ENCODE assay signal across 10 mouse cellular contexts in genomic region chr7:43668582-43668981, GRCm38 (mm10). TPM values are rescaled to one million over a fixed set of nuclear protein-coding genes. Genes with fewer than 3 reads are reported as not detected.
DNase-seq lines count a peak whose midpoint lies in the region; ATAC-seq and TF ChIP-seq lines count a peak whose summit lies in the region.
"Had no signal": no experiment of that assay in that cellular context is flagged by ENCODE, and none has a peak within 500 bp of the region (broad histone marks: within the 10 kb centered on the region; RNA-seq: fewer than 3 reads in every experiment).

No protein-coding gene starts in this region.

- no peak overlapping the region for H3K4me3 ChIP-seq in hindbrain, embryonic 10.5 days
- H3K4me3 ChIP-seq in hindbrain, embryonic 13.5 days = no peak overlapping the region
- H3K4me3 ChIP-seq in spleen, adult 2 months (ENCODE audit: extremely low read depth, insufficient read depth, insufficient read length) = no peak overlapping the region
- H3K4me3 ChIP-seq: heart, embryonic 15.5 days; myocyte had no signal

- H3K9me3 ChIP-seq in hindbrain, embryonic 10.5 days = no peaks in the 10 kb centered on the region
- no peaks in the 10 kb centered on the region for H3K9me3 ChIP-seq in hindbrain, embryonic 13.5 days
- H3K9me3 ChIP-seq: heart, embryonic 15.5 days had no signal

- H3K4me2 ChIP-seq in hindbrain, embryonic 13.5 days = no peak overlapping the region
- H3K4me2 ChIP-seq: heart, embryonic 15.5 days had no signal

- peak; percentile 14 for DNase-seq in hindbrain, embryonic 10.5 days (ENCODE audit: low spot score)
- DNase-seq in spleen, adult 2 months (ENCODE audit: low read depth in 1 of 2, low spot score in 2 of 2) = peak in 1 of 2 experiments; percentile 23
- DNase-seq in spleen, postnatal 14 days (ENCODE audit: low spot score in 2 of 2) = no peak
- DNase-seq in forelimb bud, embryonic 11.5 days (ENCODE audit: low read depth, low spot score) = peak; percentile 17
- no peak for DNase-seq in urinary bladder, postnatal 14 days (ENCODE audit: low spot score)
- no peak for DNase-seq in cerebellum, adult 8-10 months
- no peak for DNase-seq in right cerebral cortex, postnatal 25 days

- no peak overlapping the region for H3K27ac ChIP-seq in hindbrain, embryonic 10.5 days
- no peak overlapping the region for H3K27ac ChIP-seq in hindbrain, embryonic 13.5 days
- no peak overlapping the region for H3K27ac ChIP-seq in spleen, adult 2 months (ENCODE audit: insufficient read depth, low read length)
- H3K27ac ChIP-seq: heart, embryonic 15.5 days had no signal

- ATAC-seq in hindbrain, embryonic 13.5 days (ENCODE audit: low FRiP score) = no peak

- no peak overlapping the region for H3K9ac ChIP-seq in hindbrain, embryonic 13.5 days
- H3K9ac ChIP-seq: heart, embryonic 15.5 days had no signal

- H3K4me1 ChIP-seq in hindbrain, embryonic 10.5 days (replicated peaks) = peaks cover 13% of the 10 kb centered on the region
- peaks cover 11% of the 10 kb centered on the region for H3K4me1 ChIP-seq in hindbrain, embryonic 13.5 days (replicated peaks)
- peaks cover 9% of the 10 kb centered on the region; the same call in 1 of the 2 replicates for H3K4me1 ChIP-seq in spleen, adult 2 months (ENCODE audit: control insufficient read depth, insufficient read depth, insufficient read length)

- 21% methylated on average over 3 of the region's 3 CpGs for WGBS in hindbrain, embryonic 10.5 days
- 31% methylated on average over 3 of the region's 3 CpGs for WGBS in hindbrain, embryonic 13.5 days
- WGBS in spleen, adult 2 months = 12% methylated on average over 3 of the region's 3 CpGs

- H3K36me3 ChIP-seq in hindbrain, embryonic 10.5 days = no peaks in the 10 kb centered on the region
- no peaks in the 10 kb centered on the region for H3K36me3 ChIP-seq in hindbrain, embryonic 13.5 days
- H3K36me3 ChIP-seq in spleen, adult 2 months (ENCODE audit: control insufficient read depth, insufficient read depth, low read length) = no peaks in the 10 kb centered on the region
- H3K36me3 ChIP-seq: heart, embryonic 15.5 days had no signal

- TF ChIP-seq POLR2A in spleen, adult 2 months (IDR thresholded peaks at IDR 0.05; ENCODE audit: low read depth, low read length) = no peak

- peak; percentile 34; the same call in 1 of the 2 replicates for TF ChIP-seq CTCF in spleen, adult 2 months (IDR thresholded peaks at IDR 0.05; ENCODE audit: extremely low read depth, insufficient read depth, insufficient read length, insufficient replicate concordance)

- no peaks in the 10 kb centered on the region for H3K27me3 ChIP-seq in hindbrain, embryonic 10.5 days (ENCODE audit: insufficient read depth, poor library complexity, severe bottlenecking)
- H3K27me3 ChIP-seq in hindbrain, embryonic 13.5 days = no peaks in the 10 kb centered on the region
- H3K27me3 ChIP-seq in spleen, adult 2 months (ENCODE audit: control insufficient read depth, insufficient read depth, low read length) = no peaks in the 10 kb centered on the region
- H3K27me3 ChIP-seq: heart, embryonic 15.5 days had no signal

RNA-seq across cellular contexts. Expression of gene Ctu1, which starts 3.2 kb away (rescaled TPM):
- polyA plus RNA-seq in hindbrain, embryonic 10.5 days (2016; fragmentation: Nextera tagmentation; extraction: Ambion mirVana) = 17.5 and 19.1 TPM in 2 replicates
- 20.4 and 21.8 TPM in 2 replicates for polyA plus RNA-seq in hindbrain, embryonic 13.5 days (2015; fragmentation: Nextera tagmentation; extraction: Ambion mirVana)
- polyA plus RNA-seq in spleen, adult 2 months (2012; rRNA removed) = 8.9 and 11.4 TPM in 2 replicates

RNA-seq across cellular contexts. Expression of gene Siglece, which starts 8.6 kb away (rescaled TPM):
- 0.36 and 0.52 TPM in 2 replicates for polyA plus RNA-seq in hindbrain, embryonic 10.5 days (2016; fragmentation: Nextera tagmentation; extraction: Ambion mirVana)
- 0.28 and 0.49 TPM in 2 replicates for polyA plus RNA-seq in hindbrain, embryonic 13.5 days (2015; fragmentation: Nextera tagmentation; extraction: Ambion mirVana)
- polyA plus RNA-seq in spleen, adult 2 months (2012; rRNA removed) = 23.3 and 25.6 TPM in 2 replicates
- polyA plus RNA-seq: myocyte had no signal

RNA-seq across cellular contexts. Expression of gene Klk14, which starts 21.6 kb away (rescaled TPM):
- not detected in 2 replicates for polyA plus RNA-seq in hindbrain, embryonic 10.5 days (2016; fragmentation: Nextera tagmentation; extraction: Ambion mirVana)
- not detected in 2 replicates for polyA plus RNA-seq in hindbrain, embryonic 13.5 days (2015; fragmentation: Nextera tagmentation; extraction: Ambion mirVana)
- polyA plus RNA-seq in spleen, adult 2 months (2012; rRNA removed) = not detected in 2 replicates
- polyA plus RNA-seq: heart, embryonic 15.5 days; myocyte had no signal

RNA-seq across cellular contexts. Expression of gene Ceacam18, which starts 34.1 kb away (rescaled TPM):
- polyA plus RNA-seq in hindbrain, embryonic 10.5 days (2016; fragmentation: Nextera tagmentation; extraction: Ambion mirVana) = not detected in 2 replicates
- polyA plus RNA-seq in hindbrain, embryonic 13.5 days (2015; fragmentation: Nextera tagmentation; extraction: Ambion mirVana) = not detected in 2 replicates
- polyA plus RNA-seq in spleen, adult 2 months (2012; rRNA removed) = not detected in 2 replicates
- polyA plus RNA-seq: heart, embryonic 15.5 days; myocyte had no signal

RNA-seq across cellular contexts. Expression of gene Klk13, which starts 43.8 kb away (rescaled TPM):
- 0.24 and 0.31 TPM in 2 replicates for polyA plus RNA-seq in hindbrain, embryonic 10.5 days (2016; fragmentation: Nextera tagmentation; extraction: Ambion mirVana)
- polyA plus RNA-seq in hindbrain, embryonic 13.5 days (2015; fragmentation: Nextera tagmentation; extraction: Ambion mirVana) = 0.09 and 0.10 TPM in 2 replicates
- polyA plus RNA-seq in spleen, adult 2 months (2012; rRNA removed) = 0.04 TPM in 1 of 2 replicates, not detected in the other
- polyA plus RNA-seq: myocyte had no signal

Comparison
In these comparisons a context has a peak if more than half of its experiments do, and no peak if none do; other contexts are left out.
1. DNase-seq: peak in hindbrain, embryonic 10.5 days (single experiment) and forelimb bud, embryonic 11.5 days (single experiment); none in spleen, postnatal 14 days (0 of 2), urinary bladder, postnatal 14 days (single experiment), cerebellum, adult 8-10 months (single experiment) and right cerebral cortex, postnatal 25 days (single experiment).
2. RNA of gene Siglece, which starts 8.6 kb away (polyA plus RNA-seq): 23.3 to 25.6 TPM in spleen, adult 2 months; 0.36 to 0.52 TPM in hindbrain, embryonic 10.5 days and 0.28 to 0.49 TPM in hindbrain, embryonic 13.5 days; every median in the first group is over 10 times any median in the second.